Mouse (Mus musculus): ENCODE results near the gene Slc1a3. TPM values are rescaled to one million over a fixed set of nuclear protein-coding genes. Genes with fewer than 3 reads are reported as not detected.

Gene Slc1a3
- total RNA-seq, 2 experiments from 2014 or later = 1.2 TPM

DNA sequence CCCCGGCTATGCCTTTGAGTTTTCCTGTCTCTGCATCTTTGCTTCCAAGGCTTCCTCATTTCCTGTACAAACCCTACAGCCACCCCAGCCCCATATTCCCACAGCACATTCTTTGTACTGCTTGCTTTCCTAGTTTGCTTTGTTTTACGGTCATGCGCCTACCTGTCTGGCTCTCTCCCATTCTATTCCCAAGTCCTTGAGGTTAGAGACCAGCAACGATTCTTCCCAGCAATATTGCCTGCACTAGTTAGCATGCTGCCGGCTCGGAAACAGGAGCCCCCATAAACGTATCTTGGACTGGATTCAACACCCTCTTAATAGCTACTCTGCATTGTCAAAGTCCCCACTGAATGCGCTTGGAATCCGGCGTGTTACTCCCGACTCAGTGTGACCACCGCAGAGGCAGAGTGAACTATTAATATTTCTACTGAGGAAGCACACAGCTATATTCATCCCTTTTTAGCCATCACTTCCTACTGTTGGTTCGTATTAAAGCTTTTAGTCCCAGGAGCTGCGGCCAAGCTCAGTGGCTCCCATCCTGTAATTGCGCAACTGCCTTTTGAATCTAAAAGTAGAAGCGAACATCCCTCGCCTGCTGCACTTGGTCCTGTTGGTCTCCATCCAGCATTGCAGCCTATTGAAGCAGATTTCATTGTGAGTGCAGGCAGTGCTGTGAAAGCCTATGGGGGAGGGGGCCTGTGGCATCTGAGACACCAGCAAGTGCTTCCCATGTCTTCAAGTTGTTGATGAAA lies 47.0 kb downstream of the Slc1a3 start:
- TF ChIP-seq CTCF (IDR thresholded peaks at IDR 0.05) = 0 out of 2 replicates have a peak, but pooled peaks have one; percentile 11
- Histone ChIP-seq H3K27ac (0 out of 2 replicates have a peak overlapping the region, but pooled peaks have one; percentile 7), H3K4me3 (peak overlapping the region; percentile 38)
- peak; percentile 78 for DNase-seq
- intact Hi-C loops (cut with DNase I) = no loop called here

DNA sequence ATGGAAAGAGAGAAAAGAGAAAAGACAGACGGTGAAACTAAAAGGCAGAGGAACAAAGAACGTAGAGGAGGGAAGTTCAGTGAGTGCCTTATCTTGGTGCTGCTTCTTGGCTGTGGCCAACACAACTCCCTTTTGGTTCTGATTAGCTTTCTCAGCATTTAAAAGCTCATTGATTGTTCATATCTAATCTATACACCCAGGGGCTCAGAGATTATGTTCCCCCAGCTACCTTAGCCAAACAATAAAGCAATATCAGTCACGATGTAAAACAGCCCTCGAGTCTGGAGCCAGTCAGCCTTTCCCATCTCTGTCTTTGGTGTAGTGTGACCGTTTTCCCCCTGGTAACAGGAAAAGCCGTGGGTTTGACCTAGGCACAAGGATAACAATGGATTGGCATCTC lies 48.7 kb downstream of the Slc1a3 start:
- H3K4me3 ChIP-seq = no peak overlapping the region
- no peak overlapping the region for H3K27ac ChIP-seq
- DNase-seq = no peak
- TF ChIP-seq CTCF (IDR thresholded peaks at IDR 0.05) = no peak
- intact Hi-C loops (cut with DNase I) = no loop called here

DNA sequence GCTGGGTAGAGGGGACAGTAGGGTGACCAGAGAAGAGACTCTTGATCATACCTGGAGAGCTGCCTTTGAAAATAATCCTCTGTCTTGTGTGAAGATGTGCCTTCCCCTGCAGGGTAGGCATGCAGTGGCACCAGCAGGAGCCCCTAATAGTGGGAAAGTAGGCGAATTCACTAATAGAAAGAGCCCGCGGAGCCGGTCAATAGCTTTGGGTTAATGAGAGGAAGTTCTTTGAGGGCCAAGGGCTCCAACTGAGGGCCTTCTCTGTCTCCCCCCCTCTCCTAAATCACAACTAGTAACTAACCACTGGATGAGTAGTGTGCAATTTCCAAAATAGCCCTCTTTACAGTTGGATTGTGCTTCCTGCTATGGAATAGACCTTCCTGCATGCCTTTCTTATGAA lies 50.6 kb downstream of the Slc1a3 start:
- no peak for TF ChIP-seq CTCF (IDR thresholded peaks at IDR 0.05)
- intact Hi-C loops (cut with DNase I) = no loop called here
- Histone ChIP-seq H3K27ac (no peak overlapping the region), H3K4me3 (no peak overlapping the region)
- DNase-seq = no peak

DNA sequence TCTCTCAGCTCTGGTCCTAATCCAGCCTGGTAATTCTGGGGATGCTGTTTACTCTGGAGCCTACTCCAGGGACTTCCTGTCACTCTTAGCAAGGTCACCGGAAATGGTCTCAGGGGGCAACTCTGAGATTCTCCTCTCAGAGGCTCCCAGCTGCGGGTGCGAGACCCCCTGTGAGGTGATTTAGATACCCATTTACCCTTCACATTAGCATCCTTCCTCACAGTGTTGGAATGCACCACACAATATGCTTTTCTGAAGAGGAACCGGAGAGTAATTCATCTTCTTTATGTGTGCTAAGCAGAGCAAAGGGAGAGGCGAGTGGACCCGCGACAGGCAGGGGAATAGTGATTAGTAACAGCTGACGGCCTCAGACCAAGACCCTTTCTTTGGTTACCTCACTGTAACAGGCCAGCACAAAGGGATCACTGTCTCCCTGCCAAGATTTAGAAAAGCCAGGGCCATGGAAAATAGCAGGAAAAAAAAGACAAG lies 51.0 kb downstream of the Slc1a3 start:
- DNase-seq = no peak
- intact Hi-C loops (cut with DNase I) = no loop called here
- no peak overlapping the region for H3K27ac ChIP-seq
- no peak for TF ChIP-seq CTCF (IDR thresholded peaks at IDR 0.05)
- H3K4me3 ChIP-seq = no peak overlapping the region

DNA sequence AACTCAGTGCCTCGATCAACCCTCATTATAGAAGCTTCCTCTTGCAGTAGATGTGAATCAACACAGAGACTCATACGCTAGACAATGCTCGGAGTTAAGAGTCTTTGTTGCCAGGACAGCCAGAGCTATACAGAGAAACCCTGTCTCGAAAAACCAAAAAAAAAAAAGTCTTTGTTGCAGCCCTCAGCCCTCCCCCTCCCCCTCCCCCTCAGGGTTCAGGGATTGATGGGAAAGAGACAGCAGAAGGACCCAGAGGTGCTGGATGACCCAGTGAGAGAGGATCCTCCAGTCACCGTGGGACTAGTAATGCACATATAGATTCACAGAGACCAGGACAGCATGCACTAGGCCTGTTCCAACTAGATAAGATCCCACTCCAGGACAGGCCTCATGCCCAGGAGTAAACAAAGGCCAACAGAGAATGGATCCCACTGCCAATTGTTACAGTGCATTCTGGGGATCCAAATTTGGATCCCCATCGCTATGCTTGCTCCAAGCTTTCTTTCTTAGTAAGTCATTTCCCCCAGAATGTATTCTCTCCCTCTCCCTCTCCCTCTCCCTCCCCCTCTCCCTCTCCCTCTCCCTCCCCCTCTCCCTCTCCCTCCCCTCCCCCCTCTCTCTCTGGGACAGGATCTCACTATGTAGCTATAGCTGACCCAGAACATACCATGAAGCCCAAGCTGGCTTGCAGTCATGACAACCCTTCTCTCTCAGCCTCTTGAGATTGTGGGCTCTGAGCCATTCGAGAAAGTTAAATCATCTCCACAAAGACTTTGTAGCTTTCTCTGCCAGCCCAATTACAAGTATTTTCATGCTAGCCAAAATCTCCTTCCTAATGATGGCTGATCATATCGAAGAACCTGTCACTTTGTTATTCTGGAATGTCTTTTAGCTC lies 52.2 kb downstream of the Slc1a3 start:
- no peak overlapping the region for H3K4me3 ChIP-seq
- TF ChIP-seq CTCF (IDR thresholded peaks at IDR 0.05) = no peak
- DNase-seq = no peak
- intact Hi-C loops (cut with DNase I) = no loop called here
- no peak overlapping the region for H3K27ac ChIP-seq

DNA sequence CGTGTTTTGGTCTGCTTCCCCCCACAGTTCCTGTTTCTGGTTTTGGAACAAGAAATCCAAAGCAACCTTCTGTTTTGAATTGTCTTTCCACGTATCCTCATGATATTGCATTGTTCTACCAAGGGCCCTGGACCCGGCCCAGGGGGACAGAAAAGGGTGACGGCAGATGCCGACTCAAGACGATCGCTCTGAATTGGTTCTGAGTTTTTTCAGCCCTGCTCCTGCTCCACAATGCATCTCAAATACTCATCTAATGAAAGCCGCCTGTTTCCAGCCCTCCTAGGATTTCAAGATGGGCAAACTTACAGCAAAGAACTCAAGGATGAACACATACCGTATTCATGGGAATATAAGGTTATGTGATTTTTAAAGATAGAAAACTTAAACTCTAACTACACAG lies 55.3 kb downstream of the Slc1a3 start:
- no peak overlapping the region for H3K4me3 ChIP-seq
- no peak for DNase-seq
- intact Hi-C loops (cut with DNase I) = no loop called here
- TF ChIP-seq CTCF (IDR thresholded peaks at IDR 0.05) = no peak
- no peak overlapping the region for H3K27ac ChIP-seq

DNA sequence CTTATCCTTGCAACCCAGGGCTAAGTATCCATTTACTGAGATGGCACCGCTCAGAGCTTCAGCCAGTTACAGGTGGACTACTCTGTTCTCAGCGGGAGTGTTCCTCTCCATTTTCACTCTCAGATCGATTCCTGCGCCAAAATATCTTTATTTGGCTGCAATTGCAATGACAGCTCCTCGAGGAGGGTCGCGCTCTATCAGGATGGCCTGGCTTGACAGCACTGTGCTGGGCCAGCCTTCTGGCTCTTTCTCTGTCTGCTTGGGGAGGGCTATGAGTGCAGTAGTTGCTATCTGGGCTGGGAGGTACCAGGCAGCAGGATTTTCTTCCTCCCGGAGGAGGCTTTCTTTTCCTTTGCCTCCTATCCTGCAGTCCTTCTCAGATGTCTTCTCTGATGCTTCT lies 57.9 kb downstream of the Slc1a3 start:
- intact Hi-C loops (cut with DNase I) = no loop called here
- TF ChIP-seq CTCF (IDR thresholded peaks at IDR 0.05) = no peak
- H3K4me3 ChIP-seq = no peak overlapping the region
- no peak for DNase-seq
- no peak overlapping the region for H3K27ac ChIP-seq

DNA sequence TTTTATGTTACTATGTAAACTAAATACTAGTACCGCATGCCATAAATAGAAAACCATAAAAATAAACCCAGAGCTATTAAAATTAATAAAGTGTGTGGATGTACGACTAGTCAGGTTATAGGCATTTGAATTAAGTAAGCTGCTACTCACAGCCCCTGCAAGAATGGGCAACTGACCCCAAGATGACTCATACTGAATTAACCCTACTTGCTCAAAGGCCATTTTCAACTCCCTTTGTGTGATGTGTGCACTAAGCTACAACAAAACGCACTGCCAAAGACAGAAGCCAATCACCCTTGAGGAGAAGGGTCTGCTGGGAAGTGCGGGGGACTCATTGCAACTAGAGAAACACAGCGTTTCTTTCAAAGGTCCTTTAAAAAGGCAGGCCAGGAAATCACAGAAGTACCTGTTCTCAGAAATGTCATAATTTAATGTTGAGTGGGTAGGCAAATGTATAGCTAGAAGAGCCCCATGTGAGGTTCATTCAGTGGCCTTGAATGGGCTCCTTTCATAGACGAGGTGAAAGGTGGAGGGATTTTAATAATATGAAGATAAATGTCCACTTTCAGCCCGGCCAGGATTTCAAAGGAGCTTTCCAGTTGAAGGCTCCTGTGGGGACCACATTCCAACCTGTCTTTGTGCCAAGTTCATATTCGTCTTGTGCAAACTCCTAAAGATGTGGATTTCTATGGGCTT lies 66.4 kb downstream of the Slc1a3 start:
- no peak for TF ChIP-seq CTCF (IDR thresholded peaks at IDR 0.05)
- H3K4me3 ChIP-seq = no peak overlapping the region
- DNase-seq = no peak
- no peak overlapping the region for H3K27ac ChIP-seq
- intact Hi-C loops (cut with DNase I) = no loop called here

DNA sequence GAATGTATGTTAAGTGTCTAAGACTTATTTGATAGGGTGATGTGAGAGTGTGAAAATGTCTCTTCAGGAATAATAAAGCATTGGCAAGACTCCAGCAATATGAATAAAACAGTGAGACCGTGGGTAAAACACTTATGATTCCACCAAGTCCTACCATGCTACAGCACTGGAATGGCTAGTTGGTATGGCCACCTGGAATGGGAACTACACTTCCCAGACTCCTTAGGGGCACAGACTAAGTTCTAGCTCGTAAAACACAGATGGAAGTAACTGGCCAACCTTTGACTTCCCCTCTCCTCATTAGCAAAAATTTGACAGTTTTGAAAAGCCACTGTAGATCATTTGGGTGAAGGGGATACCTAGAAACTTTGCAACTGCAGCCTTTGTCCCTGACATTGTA lies 70.7 kb downstream of the Slc1a3 start:
- intact Hi-C loops (cut with DNase I) = no loop called here
- TF ChIP-seq CTCF (IDR thresholded peaks at IDR 0.05) = no peak
- Histone ChIP-seq H3K27ac (no peak overlapping the region), H3K4me3 (no peak overlapping the region)
- no peak for DNase-seq

DNA sequence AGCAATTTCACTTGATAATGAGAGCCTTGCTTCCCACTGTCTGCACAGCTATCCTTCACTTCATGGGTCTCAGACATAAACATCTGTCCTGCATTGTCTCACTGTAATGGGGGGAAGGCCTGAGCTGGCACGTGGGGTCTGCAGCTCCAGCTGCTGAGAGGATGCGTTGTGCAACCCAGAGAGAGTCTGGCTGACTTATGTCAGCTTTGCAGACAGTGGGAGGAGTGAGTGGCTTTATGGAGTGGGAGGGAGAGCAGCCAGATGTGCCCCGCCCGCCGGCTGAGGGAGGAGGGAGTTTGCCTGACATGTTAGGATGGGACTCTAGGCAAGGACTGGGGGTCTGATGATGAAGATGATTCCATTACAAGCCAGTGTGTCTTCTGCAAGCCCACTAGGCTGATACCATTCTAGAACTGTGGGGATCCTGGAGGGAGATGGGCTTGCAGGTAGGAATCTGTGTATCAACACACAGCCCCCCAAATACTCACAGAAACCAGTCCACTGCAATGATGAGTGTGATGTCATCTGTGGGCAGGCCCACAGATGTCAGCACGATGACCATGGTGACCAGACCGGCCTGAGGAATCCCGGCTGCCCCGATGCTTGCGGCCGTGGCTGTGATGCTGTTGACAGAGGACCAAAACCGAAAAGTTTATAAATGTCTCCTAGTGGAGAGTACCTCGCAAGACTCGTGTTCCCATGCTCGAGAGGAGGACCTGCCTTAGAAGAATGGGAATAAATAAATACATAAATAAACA lies 71.8 kb downstream of the Slc1a3 start:
- no peak for DNase-seq
- intact Hi-C loops (cut with DNase I) = no loop called here
- Histone ChIP-seq H3K4me3 (no peak overlapping the region), H3K27ac (no peak overlapping the region)
- no peak for TF ChIP-seq CTCF (IDR thresholded peaks at IDR 0.05)

DNA sequence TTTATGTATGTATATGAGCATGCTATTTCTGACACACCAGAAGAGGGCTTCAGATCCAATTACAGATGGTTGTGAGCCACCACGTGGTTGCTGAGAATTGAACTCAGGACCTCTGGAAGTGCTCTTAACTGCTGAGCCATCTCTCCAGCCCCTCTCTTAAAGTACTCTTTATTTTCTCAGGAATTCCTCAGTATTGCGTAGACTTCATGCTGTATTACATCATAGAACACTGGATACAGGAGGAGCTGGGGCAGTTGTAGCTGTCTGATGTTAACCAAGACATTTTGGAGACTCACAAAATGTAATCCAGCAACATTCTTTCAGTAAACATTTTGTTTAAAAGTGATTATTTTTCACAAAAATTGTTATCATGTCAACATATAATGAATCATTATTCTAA lies 73.3 kb downstream of the Slc1a3 start:
- H3K27ac ChIP-seq = no peak overlapping the region
- intact Hi-C loops (cut with DNase I) = no loop called here
- H3K4me3 ChIP-seq = no peak overlapping the region
- no peak for TF ChIP-seq CTCF (IDR thresholded peaks at IDR 0.05)
- DNase-seq = no peak

DNA sequence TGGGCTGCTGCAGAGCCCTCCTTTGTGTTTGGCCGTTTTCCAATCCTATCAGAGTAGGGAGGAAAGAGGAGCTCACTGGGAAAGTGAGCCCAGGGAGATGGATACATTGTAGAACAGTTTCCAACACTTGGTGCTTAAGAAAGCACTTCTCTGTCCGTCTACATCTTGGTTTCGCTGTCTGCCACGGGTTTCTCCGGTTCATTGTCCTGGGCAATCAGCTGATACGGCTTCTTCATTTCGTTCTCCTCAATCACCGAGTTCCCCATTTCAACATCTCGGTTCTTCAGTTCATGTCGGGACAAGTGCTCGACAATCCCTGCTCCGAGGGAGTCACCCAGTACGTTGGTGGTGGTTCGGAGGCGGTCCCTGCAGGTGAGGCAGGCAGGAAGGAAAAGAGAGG lies 74.6 kb downstream of the Slc1a3 start:
- Histone ChIP-seq H3K4me3 (no peak overlapping the region), H3K27ac (no peak overlapping the region)
- intact Hi-C loops (cut with DNase I) = no loop called here
- no peak for DNase-seq
- TF ChIP-seq CTCF (IDR thresholded peaks at IDR 0.05) = no peak
